Mouse (Mus musculus) bone marrow, adult 2 months (tissue): ENCODE results near the gene Gabbr2.

Experiments used
- CTCF ChIP-seq: fragments of 200-500 bp; IDR thresholded peaks from 2 replicates; pipeline ENCODE4 v1.5.1; 2011; ENCODE audit warnings: low read length, control low read depth; ENCODE audit not compliant: control insufficient read depth, insufficient read depth
- POLR2A ChIP-seq: fragments of 200-500 bp; IDR thresholded peaks from 2 replicates; pipeline ENCODE4 v1.6.1; 2011; ENCODE audit warnings: low read depth, mild to moderate bottlenecking, control low read depth, low read length, borderline replicate concordance; ENCODE audit not compliant: control insufficient read depth

DNA sequence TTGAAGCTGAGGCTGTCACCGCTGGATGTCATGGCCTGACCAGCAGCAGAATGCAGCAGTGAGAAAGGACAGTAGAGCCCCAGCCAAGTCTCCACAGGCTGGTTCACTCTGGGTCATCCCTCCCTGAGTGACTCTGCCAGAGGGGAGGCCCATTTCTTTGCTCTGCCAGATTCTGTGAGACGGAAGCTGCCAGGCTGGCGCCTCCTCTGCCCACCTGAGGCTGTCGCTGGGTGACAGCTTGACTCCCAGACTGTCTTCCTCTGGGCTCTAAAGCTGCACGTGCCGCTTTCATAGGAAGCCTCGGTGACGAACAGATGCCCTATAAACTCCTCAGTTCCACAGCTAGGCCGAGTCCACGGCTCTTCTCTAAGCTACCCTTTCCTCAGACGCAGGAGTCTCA is 264.5 kb downstream of the Gabbr2 start:
- no peak for TF ChIP-seq CTCF
- no peak for TF ChIP-seq POLR2A
